Mouse (Mus musculus) spleen, postnatal 10 days (tissue): ENCODE measurements around the gene Olfr1295.

Source experiments
- DNase-seq, 2 experiments: peaks; one replicate each; pipeline ENCODE4 v3.0.0; 2021 to 2022; ENCODE audit warnings: low spot score in 2 of 2

Gene Olfr1295

DNA sequence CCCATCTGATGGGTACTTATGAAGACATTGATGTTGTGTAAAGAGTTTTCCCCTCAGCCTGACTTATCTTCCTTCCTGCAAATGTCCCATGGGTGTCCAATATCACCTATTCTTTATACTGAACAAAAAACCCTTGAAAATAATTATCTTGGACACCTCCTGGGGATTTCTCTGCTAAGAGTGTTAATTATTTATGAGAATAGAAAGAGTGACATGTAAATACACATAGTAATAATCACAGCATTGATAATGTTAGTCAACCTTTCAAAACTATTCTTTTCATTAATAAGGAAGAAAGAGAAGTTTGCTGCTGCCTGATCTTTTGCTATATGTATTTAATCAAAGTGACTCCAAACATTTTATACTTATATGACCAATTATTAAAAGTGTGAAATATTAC, at the start of gene Olfr1295:
Olfr1295 (minus strand) TSS at position 101 of the 400 bp plus-strand sequence.
- DNase-seq: no peak

- DNase-seq: no peak
These were observed 29.3 kb downstream of the Olfr1295 start, which contains the start of gene Olfr1294 for GRCm38 (mm10) chr2:111540191-111540590. Gene Olfr1294, minus strand, starts transcription at chr2:111540291.

DNA sequence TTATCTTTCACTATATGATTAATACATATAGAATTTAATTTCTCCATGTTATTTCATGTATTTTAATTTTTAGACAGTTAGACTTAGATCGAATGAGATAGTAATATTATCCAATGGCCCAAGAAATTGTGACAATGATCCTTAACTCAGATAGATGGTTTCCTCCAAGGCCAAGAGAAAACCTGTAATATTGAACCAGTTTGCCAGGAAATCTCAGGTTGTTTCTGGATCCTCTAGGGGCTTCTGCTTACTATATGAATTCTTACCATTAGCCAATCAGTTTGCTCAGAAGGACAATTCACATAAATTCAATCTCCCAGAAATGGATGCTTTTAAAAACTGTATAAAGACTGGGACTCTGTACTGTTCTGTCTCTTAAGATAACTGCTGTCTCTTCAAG, 44.6 kb downstream of the Olfr1295 start, which contains the start of gene Olfr1293-ps:
Olfr1293-ps (plus strand) TSS at position 301 of the 400 bp plus-strand sequence.
- DNase-seq: no peak

DNA sequence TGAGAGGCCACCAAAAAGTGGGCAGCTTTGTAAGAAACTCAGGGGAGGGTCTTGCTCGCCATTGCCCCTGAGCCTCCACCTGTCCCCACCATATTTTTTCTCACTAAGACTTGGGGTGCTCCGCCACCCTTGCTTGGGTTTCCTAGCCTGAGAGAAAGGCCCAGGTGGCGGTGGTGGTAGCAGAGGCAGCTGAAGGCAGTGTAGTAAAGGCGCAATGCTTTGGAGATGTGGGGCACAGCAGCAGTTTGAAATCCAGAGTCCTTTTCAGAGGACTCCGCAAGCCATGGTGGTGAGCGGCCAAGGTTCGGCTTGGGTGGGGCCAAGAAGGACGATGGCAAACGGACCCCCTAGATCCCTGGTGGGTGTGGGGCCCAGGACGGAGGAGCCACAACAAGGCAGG, 52.0 kb downstream of the Olfr1295 start:
- DNase-seq: no peak
